Mouse (Mus musculus) liver, embryonic 14.5 days (tissue): ENCODE data around the gene Scnn1g. TPM values are rescaled to one million over a fixed set of nuclear protein-coding genes. Genes with fewer than 3 reads are reported as not detected.

ENCODE experiments used
- ATAC-seq: fragments of 200-750 bp; cut with Nextera tagmentation; 2 replicates; pipeline ENCODE4 v1.8.0; 2017; ENCODE audit warnings: moderate number of reproducible peaks, mild to moderate bottlenecking, moderate library complexity; ENCODE audit not compliant: insufficient read depth
- DNase-seq, 3 experiments: peaks; one replicate each; pipeline ENCODE4 v3.0.0-alpha.2; 2012 to 2013; ENCODE audit warnings: low read depth in 3 of 3, low spot score in 3 of 3
- H3K27ac ChIP-seq: fragments of 300-500 bp; sonication (generic); 2 replicates; pipeline ENCODE4 v1.5.1; 2014; ENCODE audit warnings: moderate library complexity, mild to moderate bottlenecking, control low read depth, inconsistent platforms
- H3K27me3 ChIP-seq: fragments of 300-500 bp; sonication (generic); 2 replicates; pipeline ENCODE4 v1.6.1; 2014; ENCODE audit warnings: mild to moderate bottlenecking, low read length, moderate library complexity; ENCODE audit not compliant: control insufficient read depth, insufficient read depth
- H3K36me3 ChIP-seq: fragments of 300-500 bp; sonication (generic); replicated peaks from 2 replicates; pipeline ENCODE4 v1.6.1; 2014; ENCODE audit warnings: low read depth; ENCODE audit not compliant: control insufficient read depth, insufficient read depth
- H3K4me1 ChIP-seq, 2 experiments: fragments of 200-500 bp in 1 of 2; fragments of 300-500 bp in 1 of 2; sonication (generic) in 1 of 2; replicated peaks; 2 replicates each; pipeline ENCODE4 v1.6.1; 2012 to 2014; ENCODE audit warnings: antibody characterized with exemption in 1 of 2, inconsistent platforms in 1 of 2, low read length in 1 of 2; ENCODE audit not compliant: control insufficient read depth in 2 of 2, insufficient read depth in 2 of 2
- H3K4me2 ChIP-seq: fragments of 300-500 bp; sonication (generic); 2 replicates; pipeline ENCODE4 v1.6.1; 2014; ENCODE audit warnings: low read depth, mild to moderate bottlenecking, control low read depth, moderate library complexity
- H3K4me3 ChIP-seq, 2 experiments: fragments of 200-500 bp in 1 of 2; fragments of 300-500 bp in 1 of 2; sonication (generic) in 1 of 2; 2 replicates each; pipeline ENCODE4 v1.5.1; 2012 to 2014; ENCODE audit warnings: low read depth in 2 of 2, low read length in 2 of 2, mild to moderate bottlenecking in 2 of 2, control low read depth in 1 of 2, inconsistent platforms in 1 of 2, moderate library complexity in 1 of 2; ENCODE audit not compliant: insufficient read depth in 1 of 2
- H3K9ac ChIP-seq: fragments of 300-500 bp; sonication (generic); replicated peaks from 2 replicates; pipeline ENCODE4 v1.6.1; 2014; ENCODE audit warnings: mild to moderate bottlenecking, control low read depth, moderate library complexity
- H3K9me3 ChIP-seq: fragments of 300-500 bp; sonication (generic); 2 replicates; pipeline ENCODE4 v1.6.1; 2016; ENCODE audit warnings: low read length, mixed read lengths; ENCODE audit not compliant: control insufficient read depth
- CTCF ChIP-seq: IDR thresholded peaks from 2 replicates; pipeline ENCODE4 v1.5.1; 2016; ENCODE audit warnings: antibody characterized with exemption, low read depth, control low read depth
- EP300 ChIP-seq: IDR thresholded peaks from 2 replicates; pipeline ENCODE4 v1.6.1; 2016; ENCODE audit warnings: antibody characterized with exemption, low read depth
- WGBS: fragments of 180-500 bp; shearing (Covaris S2); extraction: QIAGEN DNeasy Blood & Tissue Kit; methylation state at CpG from one replicate; pipeline ENCODE4 v1.1.7; 2014; ENCODE audit not compliant: insufficient replicate concordance; 5-methylcytosine and 5-hydroxymethylcytosine counted together
- polyA plus RNA-seq, 2 experiments: library from polyadenylated mRNA; depleted of rRNA in 1 of 2; stranded (reverse) in 1 of 2; unstranded in 1 of 2; fragments of >200 nt; fragmentation: Nextera tagmentation in 1 of 2; extraction: Ambion mirVana in 1 of 2; gene quantifications; 2 replicates each; pipeline versions ENCODE4 v1.2.1 to v1.2.3; 2012 to 2014

Scnn1g gene
- not detected in 2 replicates for polyA plus RNA-seq (2012; rRNA removed)
- polyA plus RNA-seq (2014; fragmentation: Nextera tagmentation; extraction: Ambion mirVana): not detected in 2 replicates

DNA sequence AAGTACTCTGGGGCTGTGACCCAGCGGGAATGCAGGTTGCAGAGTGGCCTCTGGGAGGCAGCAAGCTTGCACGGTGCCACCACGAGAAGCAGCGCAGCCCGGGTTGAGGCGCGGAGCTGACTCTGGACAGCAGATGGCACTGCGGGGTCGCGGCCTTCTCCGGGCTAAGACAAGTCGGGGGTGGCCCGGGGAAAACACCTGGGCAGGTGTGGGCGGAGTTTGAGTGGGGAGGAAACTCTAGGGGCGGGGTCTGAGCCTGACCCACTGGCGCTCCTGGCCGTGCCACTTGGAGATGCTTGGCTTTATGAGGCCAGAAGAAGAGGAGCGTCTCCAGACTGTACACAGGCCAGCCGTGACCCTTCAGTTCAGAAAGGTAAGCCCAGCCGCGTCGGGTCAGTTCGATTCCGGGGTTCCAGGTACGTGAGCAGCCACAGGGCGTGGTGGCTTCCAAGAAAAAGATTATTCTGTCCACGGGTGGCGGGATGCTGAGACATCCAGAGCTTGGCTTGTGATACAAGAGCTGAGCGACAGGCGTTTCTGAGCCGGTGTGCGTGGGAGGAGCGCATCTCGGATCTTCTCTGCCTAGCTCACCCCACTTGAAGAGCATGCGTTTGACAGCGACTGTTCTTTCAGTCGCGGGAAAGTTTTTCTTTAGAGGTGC, at the start of gene Scnn1g:
TSS of gene Scnn1g (plus strand) at position 309 of the 661 bp plus-strand sequence.
- DNase-seq (peak; percentile 13 to 20 (median 16)), ATAC-seq (peak; percentile 59; the same call in 1 of the 2 replicates)
- no peak within 1 kb of the TSS for H3K9ac ChIP-seq
- no peaks in the 10 kb centered on the region for H3K36me3 ChIP-seq
- H3K27ac ChIP-seq: no peak within 1 kb of the TSS
- H3K9me3 ChIP-seq: no peaks in the 10 kb centered on the region
- H3K4me1 ChIP-seq: no peaks in the 10 kb centered on the region
- H3K4me3 ChIP-seq: no peak within 1 kb of the TSS
- peak within 1 kb of the TSS; percentile 22; the same call in 1 of the 2 replicates for H3K4me2 ChIP-seq
- peak; percentile 91 for TF ChIP-seq CTCF
- TF ChIP-seq EP300: no peak
- peaks cover 19% of the 10 kb centered on the region for H3K27me3 ChIP-seq
- WGBS: 2% methylated on average over 38 of the region's 38 CpGs

- WGBS: 79% methylated on average over 5 of the region's 5 CpGs
- no peak for DNase-seq
- ATAC-seq: no peak
These were observed 48.9 kb upstream of the Scnn1g start for GRCm38 (mm10) chr7:121685140-121685984.

GRCm38 (mm10) chr7:121689338-121689737, 44.9 kb upstream of the Scnn1g start:
- TF ChIP-seq CTCF (no peak), EP300 (no peak)
- H3K4me3 ChIP-seq: no peak overlapping the region
- H3K4me1 ChIP-seq: no peaks in the 10 kb centered on the region
- no peaks in the 10 kb centered on the region for H3K27me3 ChIP-seq
- H3K27ac ChIP-seq: no peak overlapping the region
- no peak overlapping the region for H3K4me2 ChIP-seq
- H3K36me3 ChIP-seq: no peaks in the 10 kb centered on the region
- DNase-seq (no peak), ATAC-seq (no peak)
- H3K9ac ChIP-seq: no peak overlapping the region
- H3K9me3 ChIP-seq: no peaks in the 10 kb centered on the region

More at GRCm38 (mm10) chr7:121685140-121685984, 48.9 kb upstream of the Scnn1g start:
- H3K27ac ChIP-seq: no peak overlapping the region
- H3K4me2 ChIP-seq: no peak overlapping the region
- no peaks in the 10 kb centered on the region for H3K27me3 ChIP-seq
- H3K9me3 ChIP-seq: no peaks in the 10 kb centered on the region
- H3K4me1 ChIP-seq: 0 out of 4 replicates have a peak, but pooled peaks cover 0 to 2% of the 10 kb centered on the region in 2 experiments
- H3K36me3 ChIP-seq: no peaks in the 10 kb centered on the region
- TF ChIP-seq CTCF (no peak), EP300 (no peak)
- no peak overlapping the region for H3K4me3 ChIP-seq
- no peak overlapping the region for H3K9ac ChIP-seq

GRCm38 (mm10) chr7:121691803-121692202, 42.5 kb upstream of the Scnn1g start:
- no peaks in the 10 kb centered on the region for H3K27me3 ChIP-seq
- DNase-seq: no peak
- no peak for ATAC-seq
- H3K9ac ChIP-seq: no peak overlapping the region
- H3K9me3 ChIP-seq: no peaks in the 10 kb centered on the region
- H3K4me2 ChIP-seq: no peak overlapping the region
- 89% methylated on average over 2 of the region's 2 CpGs for WGBS
- no peaks in the 10 kb centered on the region for H3K4me1 ChIP-seq
- H3K36me3 ChIP-seq: no peaks in the 10 kb centered on the region
- no peak for TF ChIP-seq EP300
- no peak for TF ChIP-seq CTCF
- no peak overlapping the region for H3K4me3 ChIP-seq
- H3K27ac ChIP-seq: no peak overlapping the region

DNA sequence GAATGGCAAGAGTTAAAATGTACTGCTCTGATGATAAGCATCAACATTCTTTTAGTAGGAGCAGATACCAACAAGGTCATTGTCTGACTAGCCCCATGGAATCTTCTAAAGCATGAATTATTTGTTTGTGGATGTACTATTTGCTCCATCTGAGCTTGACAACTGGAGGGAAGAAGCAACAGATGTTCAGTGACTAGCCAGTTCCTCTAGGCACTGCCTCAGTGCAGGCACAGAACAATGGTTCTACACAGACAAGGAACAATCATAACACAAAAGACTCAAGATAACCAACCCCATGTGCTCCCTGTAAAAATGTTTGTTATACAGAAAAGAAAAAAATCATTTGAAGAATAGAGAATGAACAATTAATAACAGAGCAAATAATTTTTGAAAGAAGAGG, 37.1 kb upstream of the Scnn1g start:
- Histone ChIP-seq H3K4me2 (no peak overlapping the region), H3K4me3 (no peak overlapping the region), H3K27me3 (no peaks in the 10 kb centered on the region), H3K9ac (no peak overlapping the region), H3K9me3 (no peaks in the 10 kb centered on the region), H3K27ac (no peak overlapping the region), H3K4me1 (no peaks in the 10 kb centered on the region; a peak in 2 of 4 replicates), H3K36me3 (no peaks in the 10 kb centered on the region)
- DNase-seq: no peak
- no peak for ATAC-seq
- TF ChIP-seq CTCF (no peak), EP300 (no peak)
